Mouse (Mus musculus): ENCODE data around the gene Tulp1.

- TF ChIP-seq CTCF (IDR thresholded peaks at IDR 0.05) (no peak), EP300 (IDR thresholded peaks at IDR 0.05) (no peak)
Measured at GRCm38 (mm10) chr17:28371286-28371685, 6.3 kb upstream of the Tulp1 start.

Measured in lung, postnatal 0 days (tissue).